Mouse (Mus musculus) lung, adult 10 weeks (tissue): ENCODE data around the gene Ccdc58. TPM values are rescaled to one million over a fixed set of nuclear protein-coding genes. Genes with fewer than 3 reads are reported as not detected.

Experiments used
- polyA plus RNA-seq: library from polyadenylated mRNA; stranded (reverse); fragments of 350-450 nt; fragmentation: Illumina TruSeq; extraction: RNeasy Lipid Tissue Mini Kit (QIAGEN cat#74804); gene quantifications from one replicate; pipeline ENCODE4 v1.2.3, GENCODE M21; 2014; ENCODE audit warnings: low read depth, low replicate concordance; ENCODE audit not compliant: insufficient read depth

Ccdc58 gene
- polyA plus RNA-seq, result 16.8 TPM

DNA sequence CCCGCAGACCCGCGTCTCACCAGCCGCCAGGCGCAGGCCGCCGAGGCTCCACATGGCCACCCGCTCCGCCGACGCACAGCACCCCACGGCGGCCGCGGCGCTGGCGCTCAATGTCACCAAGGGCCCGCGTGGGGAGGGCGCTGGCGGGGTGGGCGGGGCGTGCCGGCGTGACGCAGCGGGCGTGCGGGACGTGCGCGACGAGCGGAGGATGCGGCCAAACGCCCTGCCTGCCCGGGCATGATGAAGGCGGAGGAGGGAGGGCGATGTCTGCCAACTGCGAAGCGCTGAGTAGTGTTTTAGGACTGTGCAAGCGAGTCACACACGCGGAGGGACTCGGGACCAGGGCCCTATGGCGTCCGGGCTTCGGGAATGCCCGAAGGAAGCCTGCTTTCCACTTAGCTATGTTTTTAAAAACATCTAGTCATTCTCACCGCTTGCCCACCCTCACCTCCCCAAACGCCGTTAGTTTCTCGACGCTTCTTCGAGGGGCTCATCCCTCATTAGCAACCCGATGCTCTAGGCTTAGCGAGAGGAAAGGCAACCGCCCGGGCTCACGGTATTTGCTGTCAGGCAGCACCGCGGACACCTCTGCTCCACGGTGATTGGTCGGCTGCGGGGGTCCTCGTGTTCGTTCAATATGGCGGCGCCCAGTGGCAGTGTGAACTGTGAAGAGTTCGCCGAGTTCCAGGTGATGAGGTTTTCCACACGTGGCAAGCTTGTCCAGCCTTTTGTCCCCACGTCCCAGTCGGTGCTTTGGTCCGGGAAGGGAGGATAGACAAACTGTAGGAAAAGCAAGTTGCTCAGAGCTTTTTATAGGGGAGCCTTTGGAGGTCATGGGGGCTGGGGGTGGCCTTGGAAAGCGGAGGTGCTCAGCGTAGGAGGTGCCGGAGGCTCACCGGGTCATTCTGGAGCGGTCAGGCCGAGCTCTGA, at the start of gene Ccdc58, which contains the start of gene Fam162a:
Gene Ccdc58 (plus strand): TSS at position 236 of the 930 bp plus-strand sequence.
Gene Fam162a (minus strand): TSS at position 145 of the 930 bp plus-strand sequence.

DNA sequence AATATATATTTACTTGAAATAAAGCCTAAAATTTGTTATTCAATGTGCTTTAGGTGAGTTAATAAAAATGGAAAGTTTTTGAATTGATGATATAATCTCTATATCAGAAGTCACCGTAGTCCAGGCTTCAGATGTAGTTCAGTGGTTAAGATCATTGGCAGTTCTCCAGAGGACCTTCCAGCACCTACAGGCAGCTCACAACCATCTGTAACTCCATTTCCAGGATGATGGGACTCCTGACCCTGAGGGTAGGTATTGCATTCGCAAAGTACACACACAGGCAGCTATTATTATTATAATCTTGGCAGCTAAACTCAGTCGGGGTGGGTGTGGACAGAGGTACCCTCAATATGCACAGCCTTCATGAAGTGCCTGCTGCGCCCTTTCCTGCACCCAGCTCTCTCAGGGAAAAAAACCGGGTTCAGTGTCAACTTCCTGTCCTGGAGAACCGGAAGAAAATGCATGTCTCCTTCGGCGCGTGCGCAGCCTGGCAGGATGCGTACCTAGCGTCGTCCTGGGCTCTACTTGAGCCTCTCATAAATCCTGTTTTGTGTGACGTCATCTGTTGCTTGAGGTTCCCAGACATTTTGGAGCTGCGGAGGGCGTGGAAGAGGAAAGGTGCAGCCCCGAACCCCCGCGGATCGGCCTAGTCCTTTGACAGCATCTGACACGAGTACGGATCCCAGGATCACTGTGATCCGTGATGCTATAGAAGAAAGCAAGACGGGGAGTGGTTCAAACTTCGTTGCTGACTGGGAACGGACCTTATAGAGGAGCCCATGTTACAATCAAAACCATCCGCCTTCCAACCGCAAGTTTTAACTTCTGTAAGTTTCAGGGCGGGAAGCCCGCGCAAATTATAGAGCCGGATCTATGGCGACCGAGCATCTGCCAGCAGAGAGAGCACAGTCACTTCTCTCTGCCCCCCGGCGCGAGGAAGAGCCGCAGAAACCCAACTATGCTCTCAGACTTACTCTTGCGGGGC, 30.6 kb upstream of the Ccdc58 start, which contains the start of gene Wdr5b:
Gene Wdr5b (plus strand): TSS at position 551 of the 985 bp plus-strand sequence.

DNA sequence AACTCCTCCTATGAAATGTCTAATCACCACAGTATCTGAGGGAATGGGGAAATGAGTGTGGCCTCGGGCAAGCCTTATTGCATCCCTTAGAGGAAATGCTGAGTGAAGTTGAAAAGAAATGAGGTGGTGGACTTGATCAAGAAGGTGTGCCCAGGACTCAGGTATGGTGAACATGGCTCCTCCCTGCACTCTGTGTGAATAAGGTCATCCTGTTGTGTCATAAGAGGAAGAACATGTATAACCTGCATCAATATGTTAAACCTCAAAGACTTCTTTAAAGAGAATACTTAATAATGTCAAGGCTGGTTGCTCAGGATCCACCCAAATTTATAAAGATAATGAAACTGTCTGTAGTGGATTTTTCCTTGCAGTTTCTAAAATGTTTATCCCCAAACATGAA, 59.7 kb downstream of the Ccdc58 start, which contains the start of gene Csta1:
Gene Csta1 (minus strand): TSS at position 101 of the 400 bp plus-strand sequence.

Other genes starting within 250 kb of the Ccdc58 start
- gene Parp14, start 200.1 kb upstream of the Ccdc58 start, polyA plus RNA-seq, result 10.3 TPM
- gene Parp9, start 133.2 kb upstream of the Ccdc58 start, polyA plus RNA-seq, result 18.3 TPM
- gene Dtx3l, start 132.5 kb upstream of the Ccdc58 start, polyA plus RNA-seq, result 6.0 TPM
- gene Kpna1, start 92.9 kb upstream of the Ccdc58 start, polyA plus RNA-seq, result 14.8 TPM
- 3.7 TPM for gene Wdr5b, start 30.5 kb upstream of the Ccdc58 start, polyA plus RNA-seq
- gene Fam162a, start 91 bp upstream of the Ccdc58 start, polyA plus RNA-seq, result 129 TPM
- gene Csta1, start 59.6 kb downstream of the Ccdc58 start, polyA plus RNA-seq, result not detected
- 11.2 TPM for gene Stfa2l1, start 85.1 kb downstream of the Ccdc58 start, polyA plus RNA-seq
- 5.0 TPM for gene Gm5483, start 112.5 kb downstream of the Ccdc58 start, polyA plus RNA-seq
- not detected for gene Gm5416, start 138.7 kb downstream of the Ccdc58 start, polyA plus RNA-seq
- gene 2010005H15Rik, start 149.8 kb downstream of the Ccdc58 start, polyA plus RNA-seq, result 3.4 TPM
- gene Stfa1, start 205.3 kb downstream of the Ccdc58 start, polyA plus RNA-seq, result 0.63 TPM